Comparison of ENCODE assay signal across 10 mouse cellular contexts in genomic region chr11:35527816-35528462, GRCm38 (mm10).
DNase-seq lines count a peak whose midpoint lies in the region; ATAC-seq and TF ChIP-seq lines count a peak whose summit lies in the region.
"Had no signal": no experiment of that assay in that cellular context is flagged by ENCODE, and none has a peak within 500 bp of the region (broad histone marks: within the 10 kb centered on the region; RNA-seq: fewer than 3 reads in every experiment).

No protein-coding gene starts in this region.

- peaks cover 23% of the 10 kb centered on the region for H3K4me1 ChIP-seq in forebrain, embryonic 15.5 days
- H3K4me1 ChIP-seq in midbrain, embryonic 10.5 days: peaks cover 79% of the 10 kb centered on the region
- no peaks in the 10 kb centered on the region for H3K4me1 ChIP-seq in kidney, adult 2 months (ENCODE audit: control insufficient read depth, insufficient read depth, low read length)

- H3K9ac ChIP-seq in forebrain, embryonic 15.5 days (replicated peaks): no peak overlapping the region

- TF ChIP-seq CTCF in kidney, adult 2 months (conservative IDR thresholded peaks at IDR 0.05; ENCODE audit: insufficient read depth, insufficient read length, low read depth, low read length): no peak

- ATAC-seq in forebrain, embryonic 15.5 days (replicated peaks): peak; percentile 74

- H3K27ac ChIP-seq in forebrain, embryonic 15.5 days (replicated peaks): peak overlapping the region; percentile 4; the same call in 1 of the 2 replicates
- peak overlapping the region; percentile 86 for H3K27ac ChIP-seq in midbrain, embryonic 10.5 days (replicated peaks)
- no peak overlapping the region for H3K27ac ChIP-seq in kidney, adult 2 months (ENCODE audit: insufficient read depth, low read depth, low read length)

- no peaks in the 10 kb centered on the region for H3K9me3 ChIP-seq in forebrain, embryonic 15.5 days
- no peaks in the 10 kb centered on the region for H3K9me3 ChIP-seq in midbrain, embryonic 10.5 days (replicated peaks)

- 10% methylated on average over 7 of the region's 7 CpGs for WGBS in forebrain, embryonic 15.5 days
- 30% methylated on average over 7 of the region's 7 CpGs for WGBS in midbrain, embryonic 10.5 days
- 70% methylated on average over 7 of the region's 7 CpGs for WGBS in kidney, adult 2 months

- peaks cover 26% of the 10 kb centered on the region for H3K27me3 ChIP-seq in forebrain, embryonic 15.5 days
- H3K27me3 ChIP-seq in midbrain, embryonic 10.5 days (ENCODE audit: low read depth, poor library complexity, severe bottlenecking): peaks cover 45% of the 10 kb centered on the region
- H3K27me3 ChIP-seq in kidney, adult 2 months (replicated peaks; ENCODE audit: control insufficient read depth, insufficient read depth, low read length): no peaks in the 10 kb centered on the region

- H3K36me3 ChIP-seq in forebrain, embryonic 15.5 days: no peaks in the 10 kb centered on the region
- H3K36me3 ChIP-seq in midbrain, embryonic 10.5 days: 0 out of 2 replicates have a peak, but pooled peaks cover 5% of the 10 kb centered on the region
- H3K36me3 ChIP-seq in kidney, adult 2 months (ENCODE audit: control insufficient read depth, insufficient read depth, low read length): no peaks in the 10 kb centered on the region

- no peak overlapping the region for H3K4me2 ChIP-seq in forebrain, embryonic 15.5 days (replicated peaks)

- no peak for TF ChIP-seq POLR2A in kidney, adult 2 months (IDR thresholded peaks at IDR 0.05; ENCODE audit: low read depth, low read length)

- H3K4me3 ChIP-seq in forebrain, embryonic 15.5 days: no peak overlapping the region
- no peak overlapping the region for H3K4me3 ChIP-seq in midbrain, embryonic 10.5 days
- no peak overlapping the region for H3K4me3 ChIP-seq in kidney, adult 2 months (ENCODE audit: insufficient read depth, low read depth, low read length)

- DNase-seq in embryo, embryonic 10.5 days (ENCODE audit: low spot score): peak; percentile 64
- DNase-seq in embryo, embryonic 11 days: no peak
- peak; percentile 79 for DNase-seq in MN1 (ENCODE audit: low spot score)
- DNase-seq in midbrain, embryonic 10.5 days (ENCODE audit: low spot score): peak; percentile 48
- DNase-seq in heart, adult 18-20 months: no peak
- no peak for DNase-seq in kidney, adult 18-20 months
- no peak for DNase-seq in kidney, adult 2 months
- DNase-seq: cerebellum, adult 8-10 months; kidney, postnatal 4 days had no signal

Comparison
In these comparisons a context has a peak if more than half of its experiments do, and no peak if none do; other contexts are left out.
1. DNase-seq: peak in embryo, embryonic 10.5 days (single experiment), MN1 (single experiment) and midbrain, embryonic 10.5 days (single experiment); none in embryo, embryonic 11 days (single experiment), heart, adult 18-20 months (0 of 2), kidney, adult 18-20 months (single experiment) and kidney, adult 2 months (single experiment).